Mouse (Mus musculus) neural tube, embryonic 15.5 days (tissue): ENCODE data around the gene Sec22a. TPM values are rescaled to one million over a fixed set of nuclear protein-coding genes. Genes with fewer than 3 reads are reported as not detected.

ENCODE experiments used
- ATAC-seq: fragments of 200-750 bp; cut with Nextera tagmentation; 2 replicates; pipeline ENCODE4 v1.8.0; 2017; ENCODE audit warnings: mild to moderate bottlenecking, moderate TSS enrichment, moderate library complexity; ENCODE audit not compliant: low FRiP score
- H3K27ac ChIP-seq: fragments of 300-500 bp; sonication (generic); replicated peaks from 2 replicates; pipeline ENCODE4 v1.5.1; 2015; ENCODE audit warnings: mild to moderate bottlenecking, inconsistent platforms
- H3K27me3 ChIP-seq: fragments of 300-500 bp; sonication (generic); replicated peaks from 2 replicates; pipeline ENCODE4 v1.6.1; 2015; ENCODE audit warnings: inconsistent platforms
- H3K36me3 ChIP-seq: fragments of 300-500 bp; sonication (generic); 2 replicates; pipeline ENCODE4 v1.6.1; 2015; ENCODE audit warnings: inconsistent platforms
- H3K4me1 ChIP-seq: fragments of 300-500 bp; sonication (generic); 2 replicates; pipeline ENCODE4 v1.6.1; 2015; ENCODE audit warnings: inconsistent platforms
- H3K4me2 ChIP-seq: fragments of 300-500 bp; sonication (generic); 2 replicates; pipeline ENCODE4 v1.6.1; 2015; ENCODE audit warnings: inconsistent platforms, mild to moderate bottlenecking, moderate library complexity
- H3K4me3 ChIP-seq: fragments of 300-500 bp; sonication (generic); replicated peaks from 2 replicates; pipeline ENCODE4 v1.5.1; 2015; ENCODE audit warnings: mild to moderate bottlenecking, inconsistent platforms
- H3K9ac ChIP-seq: fragments of 300-500 bp; sonication (generic); replicated peaks from 2 replicates; pipeline ENCODE4 v1.6.1; 2015; ENCODE audit warnings: mild to moderate bottlenecking, inconsistent platforms
- H3K9me3 ChIP-seq: fragments of 300-500 bp; sonication (generic); replicated peaks from 2 replicates; pipeline ENCODE4 v1.6.1; 2016; ENCODE audit warnings: inconsistent platforms
- WGBS: fragments of 180-500 bp; shearing (Covaris S2); methylation state at CpG from one replicate; pipeline ENCODE4 v1.1.7; 2015; ENCODE audit warnings: mixed read lengths; 5-methylcytosine and 5-hydroxymethylcytosine counted together
- polyA plus RNA-seq: library from polyadenylated mRNA; unstranded; fragments of >200 nt; fragmentation: Nextera tagmentation; extraction: Ambion mirVana; gene quantifications from 2 replicates; pipeline ENCODE4 v1.2.1, GENCODE M21; 2015

Sec22a gene
- 38.8 and 39.5 TPM in 2 replicates for polyA plus RNA-seq

- Histone ChIP-seq H3K9me3 (no peaks in the 10 kb centered on the region), H3K9ac (peak within 1 kb of the TSS; percentile 90), H3K27ac (peak within 1 kb of the TSS; percentile 83), H3K4me3 (peak within 1 kb of the TSS; percentile 90), H3K4me1 (peaks cover 19% of the 10 kb centered on the region), H3K4me2 (peak within 1 kb of the TSS; percentile 92), H3K36me3 (no peaks in the 10 kb centered on the region), H3K27me3 (0 out of 2 replicates have a peak, but pooled peaks cover 3% of the 10 kb centered on the region)
- under 1% methylated on average over 67 of the region's 67 CpGs for WGBS
- ATAC-seq, result peak; percentile 100
Measured at GRCm38 (mm10) chr16:35363150-35364062, at the start of gene Sec22a. Gene Sec22a (minus strand): TSS chr16:35363918.

GRCm38 (mm10) chr16:35406706-35407105 is 43.0 kb upstream of the Sec22a start:
- H3K4me1 ChIP-seq, result peaks cover 8% of the 10 kb centered on the region
- no peak overlapping the region for H3K4me2 ChIP-seq
- peak; percentile 78 for ATAC-seq
- H3K27ac ChIP-seq, result no peak overlapping the region
- no peak overlapping the region for H3K4me3 ChIP-seq
- no peaks in the 10 kb centered on the region for H3K27me3 ChIP-seq
- WGBS, result 22% methylated on average over 4 of the region's 4 CpGs
- no peaks in the 10 kb centered on the region for H3K36me3 ChIP-seq
- no peak overlapping the region for H3K9ac ChIP-seq
- H3K9me3 ChIP-seq, result no peaks in the 10 kb centered on the region

- H3K9me3 ChIP-seq, result no peaks in the 10 kb centered on the region
- no peak for ATAC-seq
- H3K4me2 ChIP-seq, result no peak overlapping the region
- 72% methylated on average over 4 of the region's 4 CpGs for WGBS
- no peak overlapping the region for H3K9ac ChIP-seq
- no peak overlapping the region for H3K4me3 ChIP-seq
- H3K4me1 ChIP-seq, result peaks cover 8% of the 10 kb centered on the region
- no peaks in the 10 kb centered on the region for H3K27me3 ChIP-seq
- no peak overlapping the region for H3K27ac ChIP-seq
- no peaks in the 10 kb centered on the region for H3K36me3 ChIP-seq
Measured at GRCm38 (mm10) chr16:35406166-35406565, 42.4 kb upstream of the Sec22a start.

- Histone ChIP-seq H3K9ac (no peak overlapping the region), H3K27ac (no peak overlapping the region), H3K27me3 (no peaks in the 10 kb centered on the region), H3K9me3 (no peaks in the 10 kb centered on the region), H3K4me1 (peaks cover 8% of the 10 kb centered on the region), H3K4me3 (no peak overlapping the region), H3K36me3 (no peaks in the 10 kb centered on the region), H3K4me2 (no peak overlapping the region)
- ATAC-seq, result no peak
- WGBS, result 95% methylated on average over 14 of the region's 14 CpGs
Measured at GRCm38 (mm10) chr16:35405348-35406080, 41.8 kb upstream of the Sec22a start.

GRCm38 (mm10) chr16:35404864-35405263 is 41.1 kb upstream of the Sec22a start:
- 63% methylated on average over 5 of the region's 5 CpGs for WGBS
- Histone ChIP-seq H3K4me1 (peaks cover 8% of the 10 kb centered on the region), H3K36me3 (no peaks in the 10 kb centered on the region), H3K27me3 (no peaks in the 10 kb centered on the region), H3K9ac (no peak overlapping the region), H3K27ac (no peak overlapping the region), H3K4me2 (no peak overlapping the region), H3K9me3 (no peaks in the 10 kb centered on the region), H3K4me3 (no peak overlapping the region)
- no peak for ATAC-seq

- H3K4me3 ChIP-seq, result no peak overlapping the region
- no peak for ATAC-seq
- no peaks in the 10 kb centered on the region for H3K9me3 ChIP-seq
- H3K27me3 ChIP-seq, result no peaks in the 10 kb centered on the region
- no peak overlapping the region for H3K27ac ChIP-seq
- H3K4me1 ChIP-seq, result peaks cover 8% of the 10 kb centered on the region
- H3K36me3 ChIP-seq, result no peaks in the 10 kb centered on the region
- H3K9ac ChIP-seq, result no peak overlapping the region
- no peak overlapping the region for H3K4me2 ChIP-seq
- 92% methylated on average over 8 of the region's 8 CpGs for WGBS
Measured at GRCm38 (mm10) chr16:35403891-35404290, 40.2 kb upstream of the Sec22a start.

- H3K4me1 ChIP-seq, result peaks cover 8% of the 10 kb centered on the region
- no peak for ATAC-seq
- H3K9me3 ChIP-seq, result no peaks in the 10 kb centered on the region
- no peak overlapping the region for H3K4me3 ChIP-seq
- no peak overlapping the region for H3K27ac ChIP-seq
- no peak overlapping the region for H3K9ac ChIP-seq
- no peaks in the 10 kb centered on the region for H3K36me3 ChIP-seq
- WGBS, result 82% methylated on average over 9 of the region's 9 CpGs
- no peaks in the 10 kb centered on the region for H3K27me3 ChIP-seq
- no peak overlapping the region for H3K4me2 ChIP-seq
Measured at GRCm38 (mm10) chr16:35403356-35403755, 39.6 kb upstream of the Sec22a start.

- Histone ChIP-seq H3K4me1 (no peaks in the 10 kb centered on the region), H3K9ac (no peak overlapping the region), H3K27ac (no peak overlapping the region), H3K36me3 (no peaks in the 10 kb centered on the region), H3K27me3 (no peaks in the 10 kb centered on the region), H3K4me2 (no peak overlapping the region), H3K9me3 (no peaks in the 10 kb centered on the region), H3K4me3 (no peak overlapping the region)
- ATAC-seq, result no peak
- 82% methylated on average over 8 of the region's 8 CpGs for WGBS
Measured at GRCm38 (mm10) chr16:35392813-35393212, 29.1 kb upstream of the Sec22a start.

GRCm38 (mm10) chr16:35385654-35386053 is 21.9 kb upstream of the Sec22a start:
- Histone ChIP-seq H3K27ac (no peak overlapping the region), H3K4me3 (no peak overlapping the region), H3K4me2 (no peak overlapping the region), H3K9me3 (no peaks in the 10 kb centered on the region), H3K27me3 (no peaks in the 10 kb centered on the region), H3K4me1 (no peaks in the 10 kb centered on the region), H3K9ac (no peak overlapping the region), H3K36me3 (no peaks in the 10 kb centered on the region)
- 95% methylated on average over 3 of the region's 3 CpGs for WGBS
- ATAC-seq, result no peak

GRCm38 (mm10) chr16:35380048-35380447 is 16.3 kb upstream of the Sec22a start:
- H3K27me3 ChIP-seq, result no peaks in the 10 kb centered on the region
- no peak overlapping the region for H3K4me3 ChIP-seq
- no peak overlapping the region for H3K9ac ChIP-seq
- no peaks in the 10 kb centered on the region for H3K36me3 ChIP-seq
- no peaks in the 10 kb centered on the region for H3K4me1 ChIP-seq
- WGBS, result 77% methylated on average over 9 of the region's 9 CpGs
- no peak overlapping the region for H3K4me2 ChIP-seq
- no peak overlapping the region for H3K27ac ChIP-seq
- no peak for ATAC-seq
- no peaks in the 10 kb centered on the region for H3K9me3 ChIP-seq

- Histone ChIP-seq H3K27me3 (no peaks in the 10 kb centered on the region), H3K9me3 (no peaks in the 10 kb centered on the region), H3K9ac (no peak overlapping the region), H3K4me1 (no peaks in the 10 kb centered on the region), H3K36me3 (no peaks in the 10 kb centered on the region), H3K4me3 (no peak overlapping the region), H3K4me2 (no peak overlapping the region), H3K27ac (no peak overlapping the region)
- ATAC-seq, result no peak
- 87% methylated on average over 3 of the region's 3 CpGs for WGBS
Measured at GRCm38 (mm10) chr16:35379344-35379743, 15.6 kb upstream of the Sec22a start.

GRCm38 (mm10) chr16:35364063-35364428 is 328 bp upstream of the Sec22a start:
- Histone ChIP-seq H3K36me3 (no peaks in the 10 kb centered on the region), H3K27me3 (0 out of 2 replicates have a peak, but pooled peaks cover 3% of the 10 kb centered on the region), H3K4me3 (peak overlapping the region; percentile 90), H3K9me3 (no peaks in the 10 kb centered on the region), H3K4me2 (peak overlapping the region; percentile 92), H3K27ac (peak overlapping the region; percentile 81), H3K4me1 (peaks cover 19% of the 10 kb centered on the region), H3K9ac (peak overlapping the region; percentile 90)
- peak; percentile 63; the same call in 1 of the 2 replicates for ATAC-seq
- 0% methylated on average over 7 of the region's 7 CpGs for WGBS
